Mouse (Mus musculus) lung, embryonic 14.5 days (tissue): ENCODE data around the gene Cand2. TPM values are rescaled to one million over a fixed set of nuclear protein-coding genes. Genes with fewer than 3 reads are reported as not detected.

Experiments used
- ATAC-seq: fragments of 200-750 bp; cut with Nextera tagmentation; 2 replicates; pipeline ENCODE4 v1.8.0; 2017; ENCODE audit warnings: mild to moderate bottlenecking, moderate TSS enrichment, moderate library complexity; ENCODE audit not compliant: insufficient read depth
- DNase-seq: peaks from one replicate; pipeline ENCODE4 v3.0.0-alpha.2; 2015
- H3K27ac ChIP-seq: fragments of 300-500 bp; sonication (generic); 2 replicates; pipeline ENCODE4 v1.5.1; 2014; ENCODE audit warnings: low read depth, mild to moderate bottlenecking, moderate library complexity
- H3K27me3 ChIP-seq: fragments of 300-500 bp; sonication (generic); 2 replicates; pipeline ENCODE4 v1.6.1; 2014; ENCODE audit warnings: low read length, control low read depth; ENCODE audit not compliant: insufficient read depth
- H3K36me3 ChIP-seq: fragments of 300-500 bp; sonication (generic); 2 replicates; pipeline ENCODE4 v1.6.1; 2014; ENCODE audit warnings: control low read depth; ENCODE audit not compliant: insufficient read depth
- H3K4me1 ChIP-seq: fragments of 300-500 bp; sonication (generic); 2 replicates; pipeline ENCODE4 v1.6.1; 2014; ENCODE audit warnings: antibody characterized with exemption, control low read depth; ENCODE audit not compliant: insufficient read depth
- H3K4me2 ChIP-seq: fragments of 300-500 bp; sonication (generic); 2 replicates; pipeline ENCODE4 v1.6.1; 2014; ENCODE audit warnings: mild to moderate bottlenecking
- H3K4me3 ChIP-seq: fragments of 300-500 bp; sonication (generic); 2 replicates; pipeline ENCODE4 v1.5.1; 2014; ENCODE audit warnings: low read depth, low read length
- H3K9ac ChIP-seq: fragments of 300-500 bp; sonication (generic); 2 replicates; pipeline ENCODE4 v1.6.1; 2014
- H3K9me3 ChIP-seq: fragments of 300-500 bp; sonication (generic); 2 replicates; pipeline ENCODE4 v1.6.1; 2016; ENCODE audit warnings: low read depth, low read length, control low read depth
- CTCF ChIP-seq: IDR thresholded peaks from 2 replicates; pipeline ENCODE4 v1.5.1; 2016; ENCODE audit warnings: antibody characterized with exemption, low read depth
- WGBS: fragments of 180-500 bp; shearing (Covaris S2); extraction: QIAGEN DNeasy Blood & Tissue Kit; methylation state at CpG from one replicate; pipeline ENCODE4 v1.1.7; 2014; 5-methylcytosine and 5-hydroxymethylcytosine counted together
- polyA plus RNA-seq: library from polyadenylated mRNA; unstranded; fragments of >200 nt; fragmentation: Nextera tagmentation; extraction: Ambion mirVana; gene quantifications from 2 replicates; pipeline ENCODE4 v1.2.1, GENCODE M21; 2014

Cand2 gene
- polyA plus RNA-seq, 1 experiment from 2014 or later, result 46.3 TPM

GRCm38 (mm10) chr6:115743569-115743968 is 30.8 kb upstream of the Cand2 start:
- DNase-seq (peak; percentile 46), ATAC-seq (peak; percentile 68)
- H3K4me3 ChIP-seq, result no peak overlapping the region
- TF ChIP-seq CTCF, result no peak
- H3K9me3 ChIP-seq, result no peaks in the 10 kb centered on the region
- 8% methylated on average over 1 of the region's 1 CpGs for WGBS
- no peak overlapping the region for H3K4me2 ChIP-seq
- H3K36me3 ChIP-seq, result no peaks in the 10 kb centered on the region
- no peak overlapping the region for H3K27ac ChIP-seq
- no peaks in the 10 kb centered on the region for H3K4me1 ChIP-seq
- H3K27me3 ChIP-seq, result no peaks in the 10 kb centered on the region
- no peak overlapping the region for H3K9ac ChIP-seq

GRCm38 (mm10) chr6:115746326-115746725 is 28.0 kb upstream of the Cand2 start:
- Histone ChIP-seq H3K27me3 (no peaks in the 10 kb centered on the region), H3K27ac (no peak overlapping the region), H3K4me1 (no peaks in the 10 kb centered on the region), H3K4me2 (no peak overlapping the region), H3K9ac (no peak overlapping the region), H3K36me3 (no peaks in the 10 kb centered on the region), H3K9me3 (no peaks in the 10 kb centered on the region), H3K4me3 (no peak overlapping the region)
- ATAC-seq, result no peak
- WGBS, result 52% methylated on average over 1 of the region's 1 CpGs
- no peak for DNase-seq
- no peak for TF ChIP-seq CTCF

GRCm38 (mm10) chr6:115755536-115755935 is 18.8 kb upstream of the Cand2 start:
- ATAC-seq (no peak), DNase-seq (no peak)
- no peak for TF ChIP-seq CTCF
- Histone ChIP-seq H3K9me3 (no peaks in the 10 kb centered on the region), H3K27ac (no peak overlapping the region), H3K4me3 (no peak overlapping the region), H3K9ac (no peak overlapping the region), H3K27me3 (no peaks in the 10 kb centered on the region), H3K4me1 (peaks cover 3% of the 10 kb centered on the region; the same call in 1 of the 2 replicates), H3K4me2 (no peak overlapping the region), H3K36me3 (no peaks in the 10 kb centered on the region)
- WGBS, result 66% methylated on average over 7 of the region's 7 CpGs

GRCm38 (mm10) chr6:115758981-115759435 is 15.3 kb upstream of the Cand2 start:
- 37% methylated on average over 9 of the region's 9 CpGs for WGBS

GRCm38 (mm10) chr6:115759461-115759860 is 14.9 kb upstream of the Cand2 start:
- no peaks in the 10 kb centered on the region for H3K9me3 ChIP-seq
- no peak overlapping the region for H3K4me2 ChIP-seq
- H3K4me1 ChIP-seq, result peaks cover 18% of the 10 kb centered on the region
- no peak for TF ChIP-seq CTCF
- DNase-seq, result peak; percentile 21
- H3K27me3 ChIP-seq, result no peaks in the 10 kb centered on the region
- no peak overlapping the region for H3K4me3 ChIP-seq
- WGBS, result 24% methylated on average over 5 of the region's 5 CpGs
- no peaks in the 10 kb centered on the region for H3K36me3 ChIP-seq
- ATAC-seq, result no peak
- H3K9ac ChIP-seq, result no peak overlapping the region
- no peak overlapping the region for H3K27ac ChIP-seq

More at GRCm38 (mm10) chr6:115758981-115759435, 15.3 kb upstream of the Cand2 start:
- H3K4me2 ChIP-seq, result no peak overlapping the region
- H3K9ac ChIP-seq, result no peak overlapping the region
- no peak overlapping the region for H3K27ac ChIP-seq
- H3K36me3 ChIP-seq, result no peaks in the 10 kb centered on the region
- H3K27me3 ChIP-seq, result no peaks in the 10 kb centered on the region
- H3K9me3 ChIP-seq, result no peaks in the 10 kb centered on the region
- ATAC-seq (no peak), DNase-seq (no peak)
- TF ChIP-seq CTCF, result no peak
- no peak overlapping the region for H3K4me3 ChIP-seq
- H3K4me1 ChIP-seq, result peaks cover 16% of the 10 kb centered on the region

GRCm38 (mm10) chr6:115760137-115760536 is 14.2 kb upstream of the Cand2 start:
- Histone ChIP-seq H3K27me3 (no peaks in the 10 kb centered on the region), H3K4me3 (no peak overlapping the region), H3K4me1 (peaks cover 18% of the 10 kb centered on the region), H3K27ac (no peak overlapping the region), H3K4me2 (no peak overlapping the region), H3K9me3 (no peaks in the 10 kb centered on the region), H3K36me3 (no peaks in the 10 kb centered on the region), H3K9ac (no peak overlapping the region)
- WGBS, result 90% methylated on average over 4 of the region's 4 CpGs
- no peak for ATAC-seq
- TF ChIP-seq CTCF, result no peak
- no peak for DNase-seq

DNA sequence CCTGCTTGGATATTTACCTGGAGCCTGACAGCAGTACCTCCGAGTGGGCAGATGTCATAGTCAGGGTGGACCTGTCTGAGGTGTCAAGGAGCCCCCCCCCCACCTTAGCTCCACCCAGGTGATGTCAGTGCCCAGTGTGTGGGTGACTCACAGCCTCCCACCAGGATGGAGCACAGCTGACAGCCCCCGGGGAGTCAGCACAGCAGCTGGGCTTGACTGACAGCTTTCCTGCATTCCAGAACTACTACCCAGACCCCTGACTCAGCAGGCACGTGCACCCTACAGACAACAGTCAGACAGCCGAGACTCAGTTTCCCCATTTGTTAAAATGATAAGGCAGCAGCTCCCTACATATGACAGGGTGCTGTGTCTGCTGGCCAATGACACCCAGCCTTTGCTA is 13.4 kb upstream of the Cand2 start:
- no peak overlapping the region; the same call in 1 of the 2 replicates for H3K27ac ChIP-seq
- ATAC-seq, result no peak
- no peak for TF ChIP-seq CTCF
- 38% methylated on average over 4 of the region's 4 CpGs for WGBS
- no peak for DNase-seq
- H3K27me3 ChIP-seq, result no peaks in the 10 kb centered on the region
- no peak overlapping the region for H3K4me3 ChIP-seq
- H3K4me2 ChIP-seq, result no peak overlapping the region
- H3K9me3 ChIP-seq, result no peaks in the 10 kb centered on the region
- H3K4me1 ChIP-seq, result peaks cover 18% of the 10 kb centered on the region
- H3K36me3 ChIP-seq, result no peaks in the 10 kb centered on the region
- no peak overlapping the region for H3K9ac ChIP-seq
